Mouse (Mus musculus) heart, embryonic 15.5 days (tissue): Measurements from ENCODE around the gene Gm10718. TPM values are rescaled to one million over a fixed set of nuclear protein-coding genes. Genes with fewer than 3 reads are reported as not detected.
"Not testable (repeated sequence)": the region's sequence is repeated elsewhere in the genome, so short reads cannot be mapped to it uniquely, and the experiment has no call there.

Experiments
- ATAC-seq: fragments of 200-750 bp; cut with Nextera tagmentation; replicated peaks from 2 replicates; pipeline ENCODE4 v1.8.0; 2017; ENCODE audit warnings: low read depth, moderate TSS enrichment; ENCODE audit not compliant: insufficient number of reproducible peaks, insufficient read depth, low FRiP score
- H3K27ac ChIP-seq: fragments of 300-500 bp; sonication (generic); 2 replicates; pipeline ENCODE4 v1.5.1; 2015; ENCODE audit warnings: mild to moderate bottlenecking, inconsistent platforms
- H3K27me3 ChIP-seq: fragments of 300-500 bp; sonication (generic); 2 replicates; pipeline ENCODE4 v1.6.1; 2015; ENCODE audit warnings: inconsistent platforms
- H3K36me3 ChIP-seq: fragments of 300-500 bp; sonication (generic); 2 replicates; pipeline ENCODE4 v1.6.1; 2015; ENCODE audit warnings: mild to moderate bottlenecking, inconsistent platforms
- H3K4me1 ChIP-seq: fragments of 300-500 bp; sonication (generic); replicated peaks from 2 replicates; pipeline ENCODE4 v1.6.1; 2015; ENCODE audit warnings: inconsistent platforms
- H3K4me2 ChIP-seq: fragments of 300-500 bp; sonication (generic); 2 replicates; pipeline ENCODE4 v1.6.1; 2015; ENCODE audit warnings: inconsistent platforms, mild to moderate bottlenecking, moderate library complexity
- H3K4me3 ChIP-seq: fragments of 300-500 bp; sonication (generic); 2 replicates; pipeline ENCODE4 v1.5.1; 2015; ENCODE audit warnings: mild to moderate bottlenecking, inconsistent platforms
- H3K9ac ChIP-seq: fragments of 300-500 bp; sonication (generic); 2 replicates; pipeline ENCODE4 v1.6.1; 2015; ENCODE audit warnings: mild to moderate bottlenecking, inconsistent platforms
- H3K9me3 ChIP-seq: fragments of 300-500 bp; sonication (generic); replicated peaks from 2 replicates; pipeline ENCODE4 v1.6.1; 2016; ENCODE audit warnings: inconsistent platforms
- WGBS: fragments of 180-500 bp; shearing (Covaris S2); methylation state at CpG from one replicate; pipeline ENCODE4 v1.1.7; 2015; ENCODE audit warnings: mixed read lengths; 5-methylcytosine and 5-hydroxymethylcytosine counted together
- polyA plus RNA-seq: library from polyadenylated mRNA; unstranded; fragments of >200 nt; fragmentation: Nextera tagmentation; extraction: Ambion mirVana; gene quantifications from 2 replicates; pipeline ENCODE4 v1.2.1, GENCODE M21; 2015

The Gm10718 gene
- 0.54 TPM in 1 of 2 replicates, not detected in the other for polyA plus RNA-seq

GRCm38 (mm10) chr9:3023312-3023984, at the start of gene Gm10718:
TSS of gene Gm10718 (plus strand) at chr9:3023547.
- H3K9ac ChIP-seq, H3K9me3 ChIP-seq, H3K27ac ChIP-seq, H3K27me3 ChIP-seq, H3K4me3 ChIP-seq, ATAC-seq, H3K4me1 ChIP-seq, H3K4me2 ChIP-seq, H3K36me3 ChIP-seq: not testable (repeated sequence)
- 69% methylated on average over 12 of the region's 13 CpGs for WGBS

- not testable (repeated sequence) for H3K36me3 ChIP-seq, H3K27ac ChIP-seq, H3K4me3 ChIP-seq, H3K9me3 ChIP-seq, H3K27me3 ChIP-seq, H3K9ac ChIP-seq, H3K4me1 ChIP-seq, H3K4me2 ChIP-seq, ATAC-seq
- WGBS: 68% methylated on average over 12 of the region's 12 CpGs
These were observed 22.8 kb upstream of the Gm10718 start, which contains the start of gene Gm10722 for GRCm38 (mm10) chr9:3000445-3000972. TSS of gene Gm10722 (plus strand) at chr9:3000922.

GRCm38 (mm10) chr9:3001006-3001405, 22.3 kb upstream of the Gm10718 start:
- not testable (repeated sequence) for H3K4me3 ChIP-seq, H3K4me2 ChIP-seq, H3K9ac ChIP-seq, H3K4me1 ChIP-seq, H3K36me3 ChIP-seq, ATAC-seq, H3K27ac ChIP-seq, H3K9me3 ChIP-seq, H3K27me3 ChIP-seq
- 62% methylated on average over 8 of the region's 8 CpGs for WGBS

- H3K9me3 ChIP-seq, H3K9ac ChIP-seq, H3K27ac ChIP-seq, H3K36me3 ChIP-seq, H3K27me3 ChIP-seq, H3K4me1 ChIP-seq, H3K4me3 ChIP-seq, H3K4me2 ChIP-seq: not testable (repeated sequence)
- 67% methylated on average over 9 of the region's 11 CpGs for WGBS
- peak; percentile 82 for ATAC-seq
These were observed 21.2 kb upstream of the Gm10718 start for GRCm38 (mm10) chr9:3001948-3002659.

- H3K9me3 ChIP-seq: peaks cover 11% of the 10 kb centered on the region
- WGBS: 70% methylated on average over 6 of the region's 14 CpGs
- not testable (repeated sequence) for H3K36me3 ChIP-seq, H3K4me3 ChIP-seq, ATAC-seq, H3K4me1 ChIP-seq, H3K27me3 ChIP-seq, H3K4me2 ChIP-seq, H3K9ac ChIP-seq, H3K27ac ChIP-seq
These were observed 20.5 kb upstream of the Gm10718 start, which contains the start of gene Gm11168 for GRCm38 (mm10) chr9:3002794-3003396. TSS of gene Gm11168 (plus strand) at chr9:3003346.

- ATAC-seq: not testable (repeated sequence)
These were observed 17.2 kb upstream of the Gm10718 start for GRCm38 (mm10) chr9:3006179-3006578.

GRCm38 (mm10) chr9:3006636-3007035, 16.7 kb upstream of the Gm10718 start:
- ATAC-seq: peak; percentile 59
- not testable (repeated sequence) for H3K9ac ChIP-seq, H3K4me2 ChIP-seq, H3K4me3 ChIP-seq, H3K27ac ChIP-seq, H3K4me1 ChIP-seq, H3K36me3 ChIP-seq, H3K27me3 ChIP-seq
- 72% methylated on average over 8 of the region's 8 CpGs for WGBS
- peaks cover 11% of the 10 kb centered on the region for H3K9me3 ChIP-seq

More at GRCm38 (mm10) chr9:3006179-3006578, 17.2 kb upstream of the Gm10718 start:
- WGBS: 81% methylated on average over 1 of the region's 5 CpGs
- H3K36me3 ChIP-seq, H3K27ac ChIP-seq, H3K4me3 ChIP-seq, H3K27me3 ChIP-seq, H3K4me1 ChIP-seq, H3K9ac ChIP-seq, H3K4me2 ChIP-seq: not testable (repeated sequence)
- peaks cover 11% of the 10 kb centered on the region for H3K9me3 ChIP-seq

- H3K4me3 ChIP-seq, H3K9ac ChIP-seq, H3K27me3 ChIP-seq, H3K4me1 ChIP-seq, H3K27ac ChIP-seq, H3K4me2 ChIP-seq, H3K9me3 ChIP-seq, H3K36me3 ChIP-seq: not testable (repeated sequence)
- ATAC-seq: 0 out of 2 replicates have a peak, but pooled peaks have one; percentile 11
- WGBS: 68% methylated on average over 8 of the region's 9 CpGs
These were observed 16.1 kb upstream of the Gm10718 start for GRCm38 (mm10) chr9:3007272-3007671.

GRCm38 (mm10) chr9:3009331-3009730, 14.0 kb upstream of the Gm10718 start:
- H3K9me3 ChIP-seq, H3K36me3 ChIP-seq, H3K4me3 ChIP-seq, H3K27me3 ChIP-seq, H3K27ac ChIP-seq, H3K4me2 ChIP-seq, H3K4me1 ChIP-seq, H3K9ac ChIP-seq: not testable (repeated sequence)
- whole genome bisulfite sequencing: no CpG with 5 or more reads among the region's 5 CpGs
- ATAC-seq: peak; percentile 50

- H3K36me3 ChIP-seq, H3K9ac ChIP-seq, H3K4me1 ChIP-seq, H3K9me3 ChIP-seq, H3K4me2 ChIP-seq, H3K27ac ChIP-seq, H3K27me3 ChIP-seq, ATAC-seq, H3K4me3 ChIP-seq: not testable (repeated sequence)
- 77% methylated on average over 3 of the region's 7 CpGs for WGBS
These were observed 11.2 kb upstream of the Gm10718 start for GRCm38 (mm10) chr9:3012054-3012621.

GRCm38 (mm10) chr9:3012733-3013279, 10.5 kb upstream of the Gm10718 start, which contains the start of gene Gm10721:
TSS of gene Gm10721 (plus strand) at chr9:3013140.
- not testable (repeated sequence) for H3K4me3 ChIP-seq, H3K4me2 ChIP-seq, H3K36me3 ChIP-seq, H3K4me1 ChIP-seq, H3K9ac ChIP-seq, H3K27ac ChIP-seq, H3K9me3 ChIP-seq, H3K27me3 ChIP-seq
- WGBS: 42% methylated on average over 1 of the region's 11 CpGs
- peak; percentile 40; the same call in 1 of the 2 replicates for ATAC-seq
